Mouse (Mus musculus) cerebellum, adult 18-20 months (tissue): ENCODE data around the gene Galntl6.

Source experiments
- DNase-seq, 2 experiments: peaks; one replicate each; pipeline ENCODE4 v3.0.0; 2021

Galntl6 gene

DNA sequence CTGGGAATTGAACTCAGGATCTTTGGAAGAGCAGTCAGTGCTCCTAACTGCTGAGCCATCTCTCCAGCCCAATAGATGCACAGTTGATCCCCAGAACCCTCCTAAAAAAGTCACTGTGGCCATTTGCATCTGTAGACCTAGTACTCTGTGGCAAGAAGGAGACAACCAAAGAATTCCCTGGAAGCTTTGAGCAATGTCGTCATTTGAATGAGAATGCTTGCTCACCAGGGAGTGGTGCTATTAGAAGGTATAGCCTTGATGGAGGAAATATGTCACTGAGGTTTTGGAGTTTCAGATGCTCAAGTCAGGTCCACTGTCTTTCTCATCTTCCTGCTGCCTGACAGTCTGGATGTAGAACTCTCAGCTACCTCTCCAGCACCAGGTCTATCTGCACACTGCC is 1151.5 kb downstream of the Galntl6 start:
- DNase-seq: no peak

DNA sequence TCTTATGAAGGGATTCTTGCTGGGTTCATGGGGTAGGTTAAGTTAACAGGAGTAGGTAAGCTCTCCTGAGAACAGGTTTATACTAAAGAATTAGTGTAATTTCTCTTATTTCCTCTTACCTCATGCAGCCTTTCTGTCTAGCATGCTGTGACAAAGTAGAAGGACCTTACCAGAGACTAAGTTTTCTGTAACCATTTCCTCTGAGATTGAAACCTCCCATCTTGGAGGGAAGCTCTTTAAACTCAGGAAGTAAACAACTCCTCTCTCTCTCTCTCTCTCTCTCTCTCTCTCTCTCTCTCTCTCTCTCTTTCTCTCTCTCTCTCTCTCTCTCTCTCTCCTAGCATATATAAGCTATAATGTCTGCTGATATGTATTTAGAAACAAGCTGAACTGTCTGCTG is 1153.6 kb downstream of the Galntl6 start:
- no peak for DNase-seq

DNA sequence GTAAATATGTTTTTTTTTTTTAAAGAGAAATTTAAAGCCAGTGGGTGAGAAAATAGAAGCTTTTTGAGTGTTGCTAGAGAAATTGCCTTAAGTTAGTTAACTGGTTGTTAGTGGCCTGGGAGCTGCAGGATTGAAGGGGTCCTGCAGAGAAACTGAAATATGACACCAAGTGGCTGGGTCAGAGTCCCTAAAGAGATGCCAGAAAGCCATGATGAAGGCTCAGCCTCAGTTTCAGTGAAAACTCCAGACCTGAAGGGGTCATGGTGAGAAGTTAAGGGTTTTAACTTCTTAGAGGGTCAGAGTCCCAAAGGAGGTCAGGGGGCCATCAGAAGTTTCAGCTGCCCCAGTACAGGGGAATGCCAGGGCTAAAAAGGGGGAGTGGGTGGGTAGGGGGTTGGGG is 1155.0 kb downstream of the Galntl6 start:
- no peak for DNase-seq

DNA sequence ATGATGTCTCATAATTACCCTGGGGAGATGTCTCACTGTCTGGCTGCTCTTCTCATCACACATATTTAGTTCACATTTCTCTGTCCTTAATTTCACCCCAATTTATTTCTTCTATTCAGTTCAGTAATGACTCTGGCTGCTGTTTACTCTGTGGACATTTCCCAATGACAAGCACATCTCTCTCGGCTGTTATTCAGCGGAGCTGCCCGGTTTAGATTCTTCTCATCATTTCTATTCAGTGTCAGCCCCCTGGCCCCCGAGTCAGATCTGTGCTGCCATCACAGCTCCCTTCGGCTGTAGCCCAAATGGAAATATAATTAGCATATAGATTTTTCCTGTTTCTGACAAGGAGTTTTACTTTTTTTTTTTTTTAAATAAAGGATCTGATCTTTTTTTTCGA is 1158.4 kb downstream of the Galntl6 start:
- DNase-seq: no peak

DNA sequence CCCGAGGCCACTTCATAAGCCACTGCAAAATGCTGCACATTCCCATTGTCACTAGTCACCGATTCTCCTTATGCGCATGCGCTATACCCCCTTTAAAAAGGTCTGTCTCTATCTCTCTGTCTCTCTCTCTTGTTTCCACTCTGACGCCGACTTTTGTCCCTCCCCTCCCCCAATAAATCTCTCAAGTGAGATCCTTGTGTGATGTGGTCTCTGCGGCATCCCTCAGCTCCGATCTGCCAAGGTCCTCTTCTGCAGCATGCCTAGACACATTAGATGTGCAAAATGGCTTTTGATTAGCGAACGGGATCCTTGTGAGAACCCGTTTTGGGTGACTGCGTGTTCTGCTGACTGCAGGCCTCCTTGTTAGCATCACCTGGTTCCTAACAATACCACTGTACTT is 1168.8 kb downstream of the Galntl6 start:
- DNase-seq: no peak

DNA sequence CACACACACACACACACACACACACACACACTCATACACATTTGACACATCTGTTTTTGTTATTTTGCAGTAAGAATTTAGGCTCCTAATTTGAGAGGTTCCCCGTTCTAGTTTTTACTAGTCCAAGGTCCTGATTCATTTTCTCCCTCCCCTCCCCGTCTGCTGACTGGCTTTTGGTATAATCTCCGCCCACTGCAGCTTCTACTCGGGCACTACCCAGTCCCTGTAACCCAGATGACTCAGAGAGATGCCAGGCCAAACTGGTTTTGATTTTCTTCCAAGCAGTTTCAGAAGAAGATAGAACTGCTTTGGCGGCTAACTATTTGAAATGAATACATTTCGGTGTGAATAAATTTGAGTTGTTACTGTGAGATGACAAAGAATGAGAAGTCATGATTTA is 1170.5 kb downstream of the Galntl6 start:
- DNase-seq: peak; percentile 56 to 73

DNA sequence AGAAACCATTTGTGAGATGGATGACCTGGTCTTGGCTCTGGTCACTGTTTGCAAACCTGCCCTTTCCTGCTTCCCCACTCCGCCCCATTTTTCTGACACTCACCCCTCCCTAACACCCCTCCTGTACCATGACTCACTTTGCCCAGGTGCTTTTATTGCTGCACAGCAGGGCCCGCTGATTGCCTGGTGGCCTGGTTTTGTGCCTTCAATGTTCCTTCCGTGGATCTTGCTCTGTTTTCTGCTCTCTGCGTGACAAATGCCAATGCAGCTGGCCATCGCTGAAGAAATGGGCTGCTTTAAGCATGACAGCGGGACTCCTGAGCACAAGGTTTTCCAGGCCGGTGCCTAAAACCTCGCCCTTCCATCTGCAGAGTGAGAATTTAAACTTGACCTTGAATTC is 1171.1 kb downstream of the Galntl6 start:
- DNase-seq: peak; percentile 77 to 81

DNA sequence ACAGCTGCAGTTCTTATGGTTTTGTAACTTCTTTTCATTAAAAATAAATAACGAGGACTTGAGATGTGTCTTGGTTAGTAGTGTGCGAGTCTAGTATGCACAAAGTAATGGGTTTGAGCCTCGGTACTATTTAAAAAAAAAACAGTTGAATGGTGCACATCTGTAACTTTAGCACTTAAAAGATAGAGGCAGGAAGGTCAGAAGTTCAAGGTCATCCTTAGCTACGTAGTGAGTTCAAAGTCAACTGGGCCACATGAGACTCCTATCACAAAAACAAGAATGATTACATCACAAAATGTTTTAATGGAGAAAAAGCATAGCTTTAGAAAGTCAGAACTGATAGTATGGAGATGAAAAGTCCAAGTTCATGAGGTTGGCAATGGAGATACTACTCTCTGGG is 1175.2 kb downstream of the Galntl6 start:
- DNase-seq: no peak

DNA sequence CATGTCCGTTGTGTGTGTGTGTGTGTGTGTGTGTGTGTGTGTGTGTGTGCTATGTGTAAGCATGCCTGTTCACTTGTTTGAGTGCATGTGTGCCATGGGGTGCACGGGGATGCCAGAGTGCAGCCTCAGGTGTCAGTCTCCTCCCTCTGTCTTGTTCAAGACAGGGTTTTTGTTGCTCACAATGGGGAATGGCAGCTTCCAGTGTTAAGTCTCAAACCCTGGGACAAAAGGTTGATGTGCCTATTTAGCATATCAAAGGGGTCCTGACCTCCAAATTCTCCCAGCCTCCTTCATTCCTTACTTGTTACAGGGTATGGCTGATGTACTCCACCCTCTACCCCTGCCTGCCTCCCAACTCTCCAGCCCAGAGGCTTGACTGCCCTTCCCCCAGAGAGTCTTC is 1179.6 kb downstream of the Galntl6 start:
- no peak for DNase-seq

DNA sequence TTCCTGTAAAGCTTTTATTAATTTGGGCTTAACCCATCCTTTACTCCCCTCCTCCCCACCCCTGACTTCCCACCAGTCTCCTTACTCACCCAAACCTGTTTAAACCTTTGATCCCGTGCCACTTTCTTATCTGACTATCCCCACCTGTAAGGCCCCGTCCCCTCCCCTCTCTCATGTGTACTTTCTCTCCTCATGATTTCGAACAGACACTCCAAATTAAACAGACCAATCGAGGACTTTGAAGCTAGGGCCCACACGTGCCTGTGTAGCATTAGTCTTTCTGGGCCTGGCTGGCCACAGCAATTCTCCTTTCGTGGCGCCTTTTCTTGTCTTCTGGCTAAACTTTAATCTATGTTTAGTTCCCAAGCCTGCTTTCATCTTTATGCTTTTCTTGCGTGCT is 1180.8 kb downstream of the Galntl6 start:
- DNase-seq: no peak

DNA sequence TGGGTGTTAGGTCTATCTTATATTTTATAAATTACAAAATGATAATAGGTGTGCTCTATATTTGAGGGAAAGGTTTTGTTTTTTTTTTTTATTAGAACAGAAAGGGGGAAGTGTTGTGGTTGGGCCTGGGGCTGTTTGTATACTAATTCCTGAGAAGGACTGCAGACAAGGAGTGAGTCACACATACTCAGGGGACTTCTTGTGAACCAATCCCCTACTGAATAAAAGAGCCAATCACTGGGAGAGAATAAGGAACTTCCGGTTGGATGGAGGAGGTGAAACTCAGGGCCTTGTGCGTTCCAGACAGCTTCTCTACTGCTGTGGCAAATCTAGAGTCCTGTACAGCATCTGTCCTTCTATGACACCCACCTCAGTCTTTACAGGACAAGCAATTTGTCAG is 1184.2 kb downstream of the Galntl6 start:
- DNase-seq: no peak

DNA sequence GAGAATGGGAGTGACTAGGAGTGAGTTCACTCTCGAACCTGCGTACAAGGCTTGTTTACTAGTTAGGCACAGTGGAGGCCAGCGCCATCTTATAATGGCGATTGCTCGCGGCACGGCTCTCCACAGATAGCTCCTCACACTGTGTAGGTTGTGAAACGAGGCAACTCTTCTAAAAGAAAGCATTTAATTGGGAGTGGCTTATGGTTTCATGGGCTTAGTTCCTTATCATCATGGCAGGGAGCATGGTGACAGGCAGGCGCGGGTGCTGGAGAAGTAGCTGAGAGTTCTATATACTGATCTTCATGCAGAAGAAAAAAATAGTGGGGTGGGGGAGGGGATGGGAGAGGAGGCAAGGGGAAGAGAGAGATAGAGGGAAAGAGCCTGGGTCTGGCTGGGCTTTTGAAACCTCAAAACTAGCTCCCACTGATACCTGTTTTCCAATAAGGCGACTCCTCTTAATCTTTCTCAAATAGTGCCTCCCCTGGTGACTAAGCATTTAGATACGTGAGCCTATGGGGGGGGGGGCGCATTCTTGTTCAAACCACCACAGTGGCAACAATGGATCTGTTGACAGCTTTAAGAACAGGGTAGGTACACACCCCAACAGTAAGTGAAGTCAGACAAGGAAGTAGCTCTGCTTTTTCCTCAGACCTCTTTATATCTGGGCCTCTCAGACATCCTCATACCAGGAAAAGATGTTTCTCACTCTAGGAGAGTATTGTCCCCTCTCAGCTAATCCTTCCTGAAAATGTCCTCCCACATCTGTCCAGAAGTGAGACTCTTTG is 1187.4 kb downstream of the Galntl6 start:
- DNase-seq: no peak
